Mouse (Mus musculus): ENCODE data around the gene Ripor1. TPM values are rescaled to one million over a fixed set of nuclear protein-coding genes. Genes with fewer than 3 reads are reported as not detected.
"Not testable (repeated sequence)": the region's sequence is repeated elsewhere in the genome, so short reads cannot be mapped to it uniquely, and the experiment has no call there.

Ripor1 gene
- polyA plus RNA-seq (2015; fragmentation: Nextera tagmentation; extraction: Ambion mirVana) = 22.6 and 25.9 TPM in 2 replicates

DNA sequence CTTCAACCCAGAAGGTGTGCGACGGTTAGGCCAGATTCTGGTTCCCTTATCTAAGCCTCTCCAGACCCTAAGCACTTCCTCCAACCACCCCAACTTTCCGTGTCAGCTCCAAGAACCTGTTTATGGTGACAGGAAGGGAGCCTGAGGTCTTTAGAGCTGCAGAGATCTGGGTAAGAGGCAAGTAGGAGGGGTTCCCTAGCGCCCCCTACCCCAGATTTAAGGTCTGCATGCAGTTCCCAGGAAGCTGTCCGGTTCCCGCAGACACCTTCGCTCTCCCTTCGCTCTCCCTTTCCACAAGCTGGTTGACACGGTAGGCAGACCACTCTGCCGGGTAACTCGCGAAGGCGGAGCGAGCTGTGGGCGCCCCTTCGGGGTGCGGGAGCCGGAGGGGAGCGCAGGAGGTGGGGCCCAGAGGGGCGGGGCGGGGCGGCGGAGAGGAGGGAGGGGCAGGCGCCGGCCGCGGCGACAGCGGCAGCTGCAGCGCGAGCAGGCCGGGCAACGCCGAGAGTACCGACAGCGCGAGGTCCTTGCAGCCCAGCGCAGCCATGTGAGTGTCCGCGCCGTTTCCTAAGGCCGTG, at the start of gene Ripor1:
Ripor1 (plus strand) TSS at position 452 of the 578 bp plus-strand sequence.
- H3K27ac ChIP-seq = peak within 1 kb of the TSS; percentile 93
- under 1% methylated on average over 30 of the region's 42 CpGs for WGBS

DNA sequence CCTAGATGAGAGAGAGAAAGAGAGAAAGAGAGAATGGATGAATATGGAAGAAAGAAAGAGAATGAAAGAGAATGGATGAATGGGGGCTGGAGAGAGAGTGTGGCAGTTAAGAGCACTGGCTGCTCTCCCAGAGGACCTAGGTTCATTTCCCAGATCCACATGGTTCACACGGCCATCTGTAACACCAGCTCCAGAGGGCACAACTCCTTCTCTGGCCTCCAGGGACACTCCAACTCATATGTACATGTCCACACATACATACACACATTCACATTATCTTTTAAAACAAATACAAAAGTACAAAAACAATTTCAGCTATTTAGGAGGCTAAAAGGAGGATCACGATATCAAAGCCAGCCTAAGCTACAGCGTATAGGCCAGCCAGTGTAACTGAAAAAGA, 42.2 kb upstream of the Ripor1 start:
- H3K27me3 ChIP-seq = no peaks in the 10 kb centered on the region
- no peak overlapping the region for H3K4me3 ChIP-seq (replicated peaks)
- no peak overlapping the region for H3K27ac ChIP-seq
- 86% methylated on average over 3 of the region's 3 CpGs for WGBS
- H3K4me2 ChIP-seq (replicated peaks) = no peak overlapping the region
- peaks cover 39% of the 10 kb centered on the region for H3K4me1 ChIP-seq (replicated peaks)
- ATAC-seq = no peak
- H3K9me3 ChIP-seq = no peaks in the 10 kb centered on the region
- H3K36me3 ChIP-seq = peaks cover 15% of the 10 kb centered on the region
- no peak overlapping the region for H3K9ac ChIP-seq (replicated peaks)

More for the DNA sequence above, at the start of gene Ripor1:
- H3K9ac ChIP-seq (replicated peaks) = peak within 1 kb of the TSS; percentile 93
- peak within 1 kb of the TSS; percentile 90 for H3K4me3 ChIP-seq (replicated peaks)
- H3K4me1 ChIP-seq (replicated peaks) = peaks cover 32% of the 10 kb centered on the region
- H3K4me2 ChIP-seq (replicated peaks) = peak within 1 kb of the TSS; percentile 90
- peak; percentile 77 for ATAC-seq
- H3K27me3 ChIP-seq = no peaks in the 10 kb centered on the region
- no peaks in the 10 kb centered on the region for H3K36me3 ChIP-seq
- no peaks in the 10 kb centered on the region for H3K9me3 ChIP-seq

GRCm38 (mm10) chr8:105563871-105564270, 41.2 kb upstream of the Ripor1 start:
- no peaks in the 10 kb centered on the region for H3K9me3 ChIP-seq
- no peak for ATAC-seq
- H3K4me2 ChIP-seq (replicated peaks) = no peak overlapping the region
- no peaks in the 10 kb centered on the region for H3K27me3 ChIP-seq
- H3K4me3 ChIP-seq (replicated peaks) = no peak overlapping the region
- H3K36me3 ChIP-seq = peaks cover 8% of the 10 kb centered on the region; the same call in 1 of the 2 replicates
- H3K27ac ChIP-seq = no peak overlapping the region
- H3K4me1 ChIP-seq (replicated peaks) = peaks cover 39% of the 10 kb centered on the region
- WGBS = 89% methylated on average over 1 of the region's 1 CpGs
- no peak overlapping the region; the same call in 1 of the 2 replicates for H3K9ac ChIP-seq (replicated peaks)

DNA sequence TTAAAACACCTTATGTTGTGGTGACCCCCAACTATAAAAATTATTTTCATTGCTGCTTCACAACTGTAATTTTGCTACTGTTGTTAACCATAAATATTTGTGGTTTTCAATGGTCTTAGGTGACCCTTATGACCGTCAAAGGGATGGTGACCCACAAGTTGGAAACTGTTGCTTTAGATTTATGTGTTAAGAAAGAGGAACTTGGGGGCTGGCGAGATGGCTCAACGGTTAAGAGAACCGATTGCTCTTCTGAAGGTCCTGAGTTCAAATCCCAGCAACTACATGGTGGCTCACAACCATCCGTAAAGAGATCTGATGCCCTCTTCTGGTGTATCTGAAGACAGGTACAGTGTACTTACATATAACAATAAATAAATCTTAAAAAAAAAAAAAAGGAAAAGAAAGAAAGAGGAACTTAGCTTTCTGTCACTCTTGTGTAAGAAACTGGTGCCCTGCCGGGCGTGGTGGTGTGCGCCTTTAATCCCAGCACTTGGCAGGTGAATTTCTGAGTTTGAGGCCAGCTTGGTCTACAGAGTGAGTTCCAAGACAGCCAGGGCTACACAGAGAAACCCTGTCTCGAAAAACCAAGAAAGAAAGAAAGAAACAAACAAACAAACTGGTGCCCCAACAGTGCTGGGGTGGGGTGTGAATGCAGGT, 40.4 kb upstream of the Ripor1 start:
- Histone ChIP-seq H3K4me3 (replicated peaks) (peak overlapping the region; percentile 83), H3K4me1 (replicated peaks) (peaks cover 39% of the 10 kb centered on the region), H3K4me2 (replicated peaks) (peak overlapping the region; percentile 85), H3K9ac (replicated peaks) (peak overlapping the region; percentile 86), H3K27ac (peak overlapping the region; percentile 88; the same call in 1 of the 2 replicates)
- 88% methylated on average over 9 of the region's 9 CpGs for WGBS
- H3K36me3 ChIP-seq, ATAC-seq, H3K27me3 ChIP-seq, H3K9me3 ChIP-seq: not testable (repeated sequence)

GRCm38 (mm10) chr8:105565401-105565881, 39.6 kb upstream of the Ripor1 start:
- Histone ChIP-seq H3K9me3 (no peaks in the 10 kb centered on the region), H3K27me3 (no peaks in the 10 kb centered on the region), H3K4me2 (replicated peaks) (peak overlapping the region; percentile 85), H3K4me3 (replicated peaks) (peak overlapping the region; percentile 83), H3K4me1 (replicated peaks) (peaks cover 39% of the 10 kb centered on the region), H3K36me3 (0 out of 2 replicates have a peak, but pooled peaks cover 4% of the 10 kb centered on the region), H3K27ac (peak overlapping the region; percentile 88), H3K9ac (replicated peaks) (peak overlapping the region; percentile 86)
- peak; percentile 90 for ATAC-seq
- under 1% methylated on average over 31 of the region's 31 CpGs for WGBS

- no peaks in the 10 kb centered on the region for H3K27me3 ChIP-seq
- peak within 1 kb of the TSS; percentile 83 for H3K4me3 ChIP-seq (replicated peaks)
- peak within 1 kb of the TSS; percentile 85 for H3K4me2 ChIP-seq (replicated peaks)
- ATAC-seq = peak; percentile 99
- H3K9ac ChIP-seq (replicated peaks) = peak within 1 kb of the TSS; percentile 86
- no peaks in the 10 kb centered on the region for H3K9me3 ChIP-seq
- WGBS = 3% methylated on average over 53 of the region's 53 CpGs
- H3K36me3 ChIP-seq = 0 out of 2 replicates have a peak, but pooled peaks cover 4% of the 10 kb centered on the region
- peaks cover 39% of the 10 kb centered on the region for H3K4me1 ChIP-seq (replicated peaks)
- H3K27ac ChIP-seq = peak within 1 kb of the TSS; percentile 88
Observed at GRCm38 (mm10) chr8:105565952-105566702, 38.9 kb upstream of the Ripor1 start, which contains the start of gene Atp6v0d1. Atp6v0d1 (minus strand) TSS chr8:105566047.

DNA sequence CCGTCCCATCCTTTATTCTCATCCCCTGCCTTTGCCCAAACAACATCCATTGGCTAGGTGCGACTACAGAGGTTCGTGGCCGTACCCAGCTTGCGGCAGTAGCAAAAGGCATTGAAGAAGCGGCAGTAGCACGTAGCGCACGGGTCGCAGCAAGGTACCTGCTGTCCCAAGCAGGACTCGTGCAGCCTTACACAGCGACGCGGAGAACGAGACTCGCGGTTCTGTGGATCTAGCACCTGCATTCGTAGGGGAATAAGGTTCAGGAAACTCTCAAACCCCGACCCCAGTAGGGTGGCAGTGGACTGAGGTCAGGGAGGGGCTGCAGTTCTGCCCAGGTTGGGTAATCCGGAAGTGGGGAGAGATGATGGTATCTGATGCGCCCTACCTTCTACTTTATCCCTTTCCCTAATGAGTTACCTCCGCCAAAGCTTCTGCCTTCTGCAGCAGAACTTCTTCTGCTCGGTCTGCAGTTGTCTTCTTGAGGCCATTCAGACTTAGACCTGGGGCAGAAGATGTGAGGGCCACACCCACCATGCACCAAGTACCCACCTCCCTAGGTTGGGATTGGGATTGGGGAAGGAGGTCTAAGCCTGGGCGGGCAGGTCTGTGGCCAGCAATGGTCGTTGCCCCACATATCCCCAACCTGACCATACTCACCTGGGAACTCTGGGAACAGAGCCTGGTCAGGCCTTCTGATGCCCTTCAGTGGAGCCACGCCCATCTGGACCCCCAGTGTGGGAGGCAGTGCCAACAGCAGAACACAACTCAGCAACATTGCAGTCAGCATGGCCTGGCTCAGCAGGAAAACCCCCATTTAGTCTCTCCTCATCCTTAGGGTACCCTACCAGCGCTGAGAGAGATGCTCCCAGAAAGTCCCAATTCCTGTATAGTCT, 38.1 kb upstream of the Ripor1 start:
- H3K27me3 ChIP-seq = no peaks in the 10 kb centered on the region
- peak; percentile 15 for ATAC-seq

GRCm38 (mm10) chr8:105571810-105572209, 33.2 kb upstream of the Ripor1 start:
- Histone ChIP-seq H3K27me3 (no peaks in the 10 kb centered on the region), H3K27ac (no peak overlapping the region), H3K4me3 (replicated peaks) (no peak overlapping the region), H3K9me3 (no peaks in the 10 kb centered on the region), H3K4me1 (replicated peaks) (peaks cover 7% of the 10 kb centered on the region), H3K36me3 (no peaks in the 10 kb centered on the region), H3K9ac (replicated peaks) (no peak overlapping the region), H3K4me2 (replicated peaks) (no peak overlapping the region)
- 93% methylated on average over 9 of the region's 9 CpGs for WGBS
- no peak for ATAC-seq

More for the DNA sequence above, 38.1 kb upstream of the Ripor1 start:
- Histone ChIP-seq H3K9me3 (no peaks in the 10 kb centered on the region), H3K4me2 (replicated peaks) (peak overlapping the region; percentile 67), H3K27ac (peak overlapping the region; percentile 30; the same call in 1 of the 2 replicates), H3K9ac (replicated peaks) (peak overlapping the region; percentile 67), H3K4me3 (replicated peaks) (peak overlapping the region; percentile 83), H3K36me3 (0 out of 2 replicates have a peak, but pooled peaks cover 2% of the 10 kb centered on the region), H3K4me1 (replicated peaks) (peaks cover 39% of the 10 kb centered on the region)
- WGBS = 24% methylated on average over 27 of the region's 27 CpGs

- Histone ChIP-seq H3K4me3 (replicated peaks) (no peak overlapping the region), H3K9ac (replicated peaks) (no peak overlapping the region), H3K4me2 (replicated peaks) (no peak overlapping the region), H3K27me3 (no peaks in the 10 kb centered on the region), H3K4me1 (replicated peaks) (no peaks in the 10 kb centered on the region), H3K9me3 (no peaks in the 10 kb centered on the region), H3K36me3 (no peaks in the 10 kb centered on the region), H3K27ac (no peak overlapping the region)
- ATAC-seq = no peak
Observed at GRCm38 (mm10) chr8:105573427-105573826, 31.6 kb upstream of the Ripor1 start.

- 41% methylated on average over 6 of the region's 6 CpGs for WGBS
- H3K4me1 ChIP-seq (replicated peaks) = no peaks in the 10 kb centered on the region
- no peak for ATAC-seq
- H3K4me3 ChIP-seq (replicated peaks) = no peak overlapping the region
- H3K36me3 ChIP-seq = no peaks in the 10 kb centered on the region
- no peaks in the 10 kb centered on the region for H3K9me3 ChIP-seq
- H3K4me2 ChIP-seq (replicated peaks) = no peak overlapping the region
- H3K27me3 ChIP-seq = no peaks in the 10 kb centered on the region
- H3K9ac ChIP-seq (replicated peaks) = no peak overlapping the region
- no peak overlapping the region for H3K27ac ChIP-seq
Observed at GRCm38 (mm10) chr8:105574741-105575140, 30.3 kb upstream of the Ripor1 start.

DNA sequence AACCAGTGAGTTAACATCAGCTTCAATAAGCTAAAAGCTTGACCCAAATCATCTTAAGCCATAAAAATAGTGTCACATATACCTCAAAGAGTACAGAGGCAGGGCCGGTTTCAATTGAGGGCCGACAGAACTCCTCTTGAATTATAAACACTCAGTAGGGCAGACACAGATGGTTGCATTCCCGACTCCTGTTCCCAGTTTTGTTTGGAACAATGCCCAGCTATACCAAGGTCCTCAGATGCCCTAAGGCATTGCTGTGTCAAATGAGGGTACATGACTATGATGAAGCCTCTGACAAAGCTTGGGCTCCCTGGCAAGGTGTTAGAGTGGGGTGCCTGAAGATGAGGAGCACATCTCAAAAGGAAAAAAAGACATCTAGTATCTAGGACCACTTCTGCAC, 29.5 kb upstream of the Ripor1 start:
- Histone ChIP-seq H3K4me1 (replicated peaks) (no peaks in the 10 kb centered on the region), H3K27me3 (no peaks in the 10 kb centered on the region), H3K27ac (no peak overlapping the region), H3K4me3 (replicated peaks) (no peak overlapping the region), H3K9ac (replicated peaks) (no peak overlapping the region), H3K9me3 (no peaks in the 10 kb centered on the region), H3K4me2 (replicated peaks) (no peak overlapping the region), H3K36me3 (no peaks in the 10 kb centered on the region)
- 79% methylated on average over 3 of the region's 3 CpGs for WGBS
- no peak for ATAC-seq
